Mouse (Mus musculus): ENCODE data around the gene Capn11.
"Not testable (repeated sequence)": the region's sequence is repeated elsewhere in the genome, so short reads cannot be mapped to it uniquely, and the experiment has no call there.

Gene Capn11

DNA sequence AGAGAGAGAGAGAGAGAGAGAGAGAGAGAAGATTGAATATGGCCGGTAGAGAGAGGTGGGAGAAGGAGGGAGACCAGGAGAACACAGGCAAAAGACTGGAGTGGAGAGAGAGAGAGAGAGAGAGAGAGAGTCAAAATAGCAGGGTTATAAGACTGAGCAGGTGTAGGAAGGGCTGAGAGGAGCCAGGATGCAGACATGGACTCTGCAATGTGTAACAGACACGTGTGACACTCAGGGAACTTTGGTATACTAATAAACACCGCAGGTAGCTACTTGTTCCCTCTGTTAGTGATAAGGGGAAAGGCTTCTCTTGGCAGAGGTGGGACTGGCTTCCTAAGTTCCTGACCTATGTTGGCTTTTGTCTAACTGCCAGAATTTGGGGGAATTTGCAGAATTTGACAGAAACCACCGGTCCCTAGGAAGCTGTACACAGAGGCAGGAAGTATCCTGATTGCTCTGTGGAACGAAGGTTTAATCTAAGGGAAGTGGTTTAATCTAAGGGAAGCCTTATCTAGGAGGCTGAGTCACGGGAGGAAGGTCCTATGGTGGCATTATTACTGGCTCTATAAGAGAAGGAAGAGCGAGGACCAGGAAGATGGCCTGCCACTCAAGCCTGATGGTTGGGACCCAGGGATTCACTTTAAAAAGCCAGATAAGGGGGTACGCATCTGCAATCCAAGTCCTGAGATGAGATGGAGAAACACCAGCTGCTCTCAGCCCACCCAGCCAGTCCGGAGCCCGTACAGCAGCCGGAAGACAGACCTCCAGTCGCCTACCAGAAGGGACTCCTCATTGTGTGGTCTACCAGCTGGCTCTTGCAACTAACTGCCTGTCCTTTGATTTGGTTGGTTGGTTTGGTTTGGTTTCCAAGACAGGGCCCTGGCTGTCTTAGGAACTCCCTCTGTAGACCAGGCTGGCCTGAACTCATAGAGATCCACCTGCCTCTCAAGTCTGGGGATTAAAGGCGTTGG, 30.0 kb downstream of the Capn11 start:
- DNase-seq (ENCODE audit: low spot score): no peak

DNA sequence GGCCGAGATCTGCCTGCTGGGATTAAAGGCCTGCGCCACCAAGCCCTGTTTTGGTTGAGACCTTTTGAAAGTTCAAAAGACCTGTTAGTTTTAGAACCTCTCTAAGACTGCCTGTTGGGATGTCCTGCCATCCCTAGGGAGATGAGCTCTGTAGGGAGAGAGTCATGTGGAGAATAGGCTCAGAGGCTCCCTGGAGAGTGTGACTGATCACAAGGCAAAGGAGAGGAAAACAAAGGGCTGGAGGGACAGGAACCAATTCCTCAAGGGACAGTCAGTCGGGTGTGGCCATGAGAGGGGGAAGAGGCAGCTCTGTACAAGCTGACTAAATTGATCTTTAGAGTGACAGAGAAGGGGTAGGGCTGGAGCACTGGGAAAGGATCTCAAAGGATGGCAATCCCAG, 31.0 kb downstream of the Capn11 start:
- no peak for DNase-seq (ENCODE audit: low spot score)

DNA sequence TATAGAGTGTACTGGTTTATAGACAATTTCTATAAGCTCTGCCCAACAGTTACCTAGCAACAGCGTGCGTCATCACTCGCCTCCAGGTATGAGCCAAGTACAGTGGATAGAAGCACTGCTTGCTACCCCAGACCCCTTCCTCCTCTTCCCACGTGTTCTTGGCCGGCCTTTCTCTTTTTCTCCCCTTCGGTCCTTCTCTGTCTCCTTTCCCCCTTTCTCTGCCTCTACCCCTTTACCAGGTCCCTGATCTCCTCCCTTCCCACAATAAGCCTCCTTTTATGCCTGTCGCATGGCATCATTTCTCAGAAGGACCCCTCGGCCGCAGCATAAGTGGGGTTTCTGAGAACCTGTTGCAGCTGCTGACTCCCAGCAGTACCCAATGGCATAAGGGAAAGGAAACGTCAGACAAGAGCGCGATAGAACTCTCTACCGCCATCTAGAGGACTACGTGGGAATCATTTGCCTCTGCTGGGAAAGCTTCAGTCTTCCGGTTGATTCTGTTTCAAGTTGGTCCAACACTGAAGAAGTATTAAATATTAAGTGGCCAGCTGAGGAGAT, 32.5 kb downstream of the Capn11 start:
- peak; percentile 73 for DNase-seq (ENCODE audit: low spot score)

DNA sequence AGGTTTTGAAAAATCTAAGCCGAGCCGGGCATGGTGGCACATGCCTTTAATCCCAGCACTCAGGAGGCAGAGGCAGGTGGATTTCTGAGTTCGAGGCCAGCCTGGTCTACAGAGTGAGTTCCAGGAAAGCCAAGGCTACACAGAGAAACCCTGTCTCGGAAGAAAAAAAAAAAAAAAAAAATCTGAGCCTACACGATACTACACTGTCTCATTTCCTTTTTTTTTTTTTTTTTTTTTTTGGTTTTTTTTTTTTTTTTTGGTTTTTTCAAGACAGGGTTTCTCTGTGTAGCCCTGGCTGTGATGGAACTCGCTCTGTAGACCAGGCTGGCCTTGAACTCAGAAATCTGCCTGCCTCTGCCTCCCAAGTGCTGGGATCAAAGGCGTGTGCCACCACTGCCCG, 35.7 kb downstream of the Capn11 start:
- DNase-seq (ENCODE audit: low spot score): not testable (repeated sequence)

DNA sequence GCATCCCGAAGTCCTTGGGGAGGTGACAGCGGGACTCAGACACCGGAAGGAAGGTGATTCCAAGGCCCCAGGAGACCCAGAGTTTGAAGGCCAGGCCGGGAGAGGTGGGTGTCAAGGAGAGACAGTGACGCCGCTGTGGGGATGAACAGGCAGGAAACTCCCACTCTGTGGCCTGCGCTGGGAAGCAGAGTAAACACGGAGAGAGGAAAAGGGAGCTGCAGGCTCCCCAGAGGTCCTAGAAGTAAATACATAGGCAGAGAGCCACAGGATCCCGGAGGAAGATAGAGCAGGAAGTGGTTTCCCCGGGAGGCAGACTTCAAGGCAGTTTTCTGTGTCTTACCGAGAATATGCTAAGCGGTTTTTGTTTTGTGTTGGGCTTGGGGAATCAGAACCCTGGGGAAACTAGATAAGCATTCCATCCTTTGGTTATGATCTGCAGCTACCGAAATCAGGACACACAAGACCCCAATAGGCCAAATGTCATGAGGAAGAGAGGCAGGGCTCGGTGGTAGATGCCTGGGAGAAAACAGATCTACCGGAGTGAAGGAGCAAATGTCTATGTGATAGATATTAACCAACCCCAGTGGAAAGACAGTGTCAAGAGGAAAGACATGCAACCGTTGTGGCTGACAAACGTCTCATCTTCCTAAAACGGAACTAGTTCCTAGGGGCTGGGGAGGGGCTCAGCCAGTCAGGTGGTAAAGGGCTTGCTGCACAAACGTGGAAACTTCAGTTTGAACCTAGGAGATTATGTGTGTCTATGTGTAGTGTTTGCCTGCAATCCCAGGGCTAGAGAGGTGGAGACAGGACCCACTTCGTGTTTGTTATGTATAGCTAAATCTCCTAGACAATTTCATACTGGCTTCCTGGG, 39.5 kb downstream of the Capn11 start:
- DNase-seq (ENCODE audit: low spot score): no peak

DNA sequence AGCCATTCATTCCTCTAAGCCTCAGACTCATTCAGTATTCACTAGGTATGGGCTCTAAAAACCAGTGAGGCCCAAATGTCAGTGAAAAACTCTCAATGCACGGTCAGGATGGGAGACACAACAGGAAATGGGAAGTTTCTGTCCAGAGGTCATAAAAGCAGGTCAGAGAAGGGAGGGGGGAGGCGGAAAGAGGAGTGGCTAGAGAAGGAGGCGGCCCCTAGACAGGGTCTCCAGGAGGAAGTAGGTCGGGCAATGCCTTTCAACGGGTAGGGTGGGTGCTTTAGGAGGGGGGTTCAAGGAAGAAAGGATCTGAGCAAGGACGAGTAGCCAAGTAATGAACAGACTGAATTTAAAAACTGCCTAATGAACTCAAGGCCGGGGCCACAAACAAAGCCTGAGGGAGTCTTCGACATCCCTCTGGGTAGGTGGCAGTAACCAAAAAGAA, 40.2 kb downstream of the Capn11 start:
- no peak for DNase-seq (ENCODE audit: low spot score)

DNA sequence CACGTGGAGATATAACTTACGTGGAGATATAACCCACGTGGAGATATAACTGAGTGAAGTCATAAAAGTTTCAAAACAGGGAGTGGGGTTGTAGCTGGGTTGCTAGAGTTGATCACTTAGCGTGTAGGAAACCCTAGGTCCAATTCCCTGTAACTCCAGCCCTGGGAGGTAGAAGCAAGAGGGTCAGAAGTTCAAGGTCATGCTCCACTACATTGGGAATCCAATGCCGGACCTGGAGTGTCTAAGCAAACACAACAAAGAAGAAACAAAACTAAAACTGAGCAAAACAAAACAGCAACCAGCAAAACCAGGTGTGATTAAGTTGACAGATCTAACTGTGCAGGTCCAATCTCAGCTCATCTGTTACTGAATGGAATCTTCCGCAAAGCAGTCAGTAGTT, 41.5 kb downstream of the Capn11 start:
- DNase-seq (ENCODE audit: low spot score): no peak

DNA sequence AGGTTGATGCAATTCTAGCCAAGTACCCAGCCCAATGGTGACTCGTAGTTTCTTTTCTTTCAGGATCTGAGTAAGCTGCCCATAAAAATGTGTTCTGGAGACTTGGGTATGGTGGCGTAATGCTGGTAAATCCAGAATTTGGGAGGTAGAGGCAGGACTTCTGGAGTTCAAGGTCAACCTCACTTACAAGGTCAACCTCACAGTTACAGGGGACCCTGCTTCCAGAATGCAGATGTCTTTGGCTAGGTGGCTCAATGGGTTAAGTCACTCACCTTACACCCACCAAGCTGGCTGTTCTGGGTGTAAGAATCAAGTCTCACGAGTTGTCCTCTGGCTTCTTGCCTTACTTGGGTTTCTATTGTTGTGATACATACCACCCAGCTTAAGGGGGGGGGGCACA, 42.4 kb downstream of the Capn11 start:
- DNase-seq (ENCODE audit: low spot score): no peak

DNA sequence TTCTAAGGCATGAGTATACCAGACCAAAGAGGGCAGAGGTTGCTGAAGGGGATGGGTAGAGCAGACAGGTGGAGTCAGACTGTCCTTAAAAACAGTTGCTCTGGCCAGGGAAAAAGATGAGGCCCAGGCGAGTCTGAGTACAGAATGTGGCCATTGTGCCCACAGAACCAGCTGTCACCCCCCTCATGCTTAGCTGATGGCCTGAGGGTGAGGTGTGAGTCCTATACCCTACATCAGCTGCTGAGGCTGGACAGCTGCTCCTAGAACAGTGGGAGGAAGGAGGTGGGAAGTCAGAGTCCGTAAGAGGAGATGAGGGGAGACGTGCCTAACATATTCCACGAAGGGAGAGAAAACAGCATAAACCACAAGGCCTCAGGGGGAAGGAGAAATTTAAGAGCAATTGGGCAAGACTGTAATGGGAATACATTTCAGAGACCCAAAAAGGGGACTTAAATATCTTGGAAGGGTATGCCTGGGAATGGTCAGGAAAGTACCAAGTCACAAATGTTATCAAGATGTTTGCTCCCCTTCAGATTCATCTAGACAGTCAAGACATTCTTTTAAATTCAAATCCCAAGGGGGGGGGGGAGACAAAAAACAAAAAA, 43.0 kb downstream of the Capn11 start:
- DNase-seq (ENCODE audit: low spot score): no peak

DNA sequence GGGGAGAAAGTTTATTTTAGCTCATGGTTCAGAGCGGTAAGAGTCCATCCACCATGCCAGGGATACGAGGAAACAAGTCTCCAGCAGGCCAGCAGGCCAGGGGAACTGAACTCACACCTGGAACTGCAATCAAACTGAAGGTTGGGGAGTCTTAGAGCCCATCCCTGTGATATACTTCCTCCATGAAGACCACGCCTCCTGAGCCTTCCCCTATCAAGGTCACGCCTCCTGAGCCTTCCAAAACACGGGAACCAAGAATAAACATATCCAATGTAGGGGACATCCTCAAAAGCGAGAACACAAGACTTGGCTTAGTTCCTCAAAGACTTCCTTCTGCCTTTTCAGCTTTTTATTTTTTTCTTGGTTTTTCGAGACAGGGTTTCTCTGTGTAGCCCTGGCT, 46.2 kb downstream of the Capn11 start:
- DNase-seq (ENCODE audit: low spot score): no peak

DNA sequence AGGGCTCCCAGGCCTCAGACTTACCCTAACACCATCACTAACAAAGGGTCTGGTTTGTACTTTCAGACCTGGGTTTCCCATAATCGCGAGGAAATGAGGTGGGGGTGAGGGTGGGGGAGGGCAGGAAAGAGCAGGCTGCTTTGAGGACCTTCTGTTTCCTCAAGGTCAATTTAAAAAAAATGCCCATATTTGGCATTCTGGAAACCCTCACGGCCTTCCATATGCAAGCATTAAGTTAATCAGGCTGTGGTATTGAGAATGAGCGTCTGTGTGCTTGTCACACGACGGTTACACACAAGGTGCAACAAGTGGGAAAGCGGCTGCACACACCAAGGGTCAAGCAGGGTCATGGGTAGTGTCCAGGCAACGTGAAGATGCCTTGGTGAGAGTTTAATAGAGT, 47.1 kb downstream of the Capn11 start:
- no peak for DNase-seq (ENCODE audit: low spot score)

DNA sequence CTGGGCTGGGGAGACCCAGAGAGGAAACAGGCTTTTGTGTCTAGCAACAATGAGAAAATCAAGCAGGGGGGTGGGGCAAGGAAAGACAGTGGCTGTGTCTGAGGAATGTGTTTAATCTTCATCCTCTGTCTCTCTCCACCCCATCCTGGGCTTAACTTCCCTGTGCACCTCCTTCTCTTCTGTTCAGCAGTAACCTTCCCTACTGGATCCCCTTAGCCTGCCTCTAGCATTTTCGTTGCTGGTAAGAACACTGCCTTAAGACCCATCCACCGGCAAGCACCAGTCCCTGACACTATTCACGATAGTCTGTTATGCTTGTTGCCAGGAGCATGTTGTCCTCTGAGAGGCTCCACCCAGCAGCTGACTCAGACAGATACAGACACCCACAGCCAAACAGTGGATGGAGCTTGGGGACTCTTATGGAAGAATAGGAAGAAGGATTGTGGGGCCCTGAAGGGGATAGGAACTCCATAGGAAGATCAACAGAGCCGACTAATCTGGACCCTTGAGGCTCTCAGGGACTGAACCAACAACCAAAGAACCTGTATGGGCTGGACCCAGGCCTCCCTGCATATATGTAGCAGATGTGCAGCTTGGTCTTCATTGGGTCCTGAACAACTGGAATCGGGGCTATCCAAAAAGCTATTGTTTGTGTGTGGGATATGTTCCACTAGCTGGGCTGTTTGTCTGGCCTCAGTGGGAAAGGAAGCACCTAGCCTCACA, 48.8 kb downstream of the Capn11 start:
- DNase-seq (ENCODE audit: low spot score): no peak

DNA sequence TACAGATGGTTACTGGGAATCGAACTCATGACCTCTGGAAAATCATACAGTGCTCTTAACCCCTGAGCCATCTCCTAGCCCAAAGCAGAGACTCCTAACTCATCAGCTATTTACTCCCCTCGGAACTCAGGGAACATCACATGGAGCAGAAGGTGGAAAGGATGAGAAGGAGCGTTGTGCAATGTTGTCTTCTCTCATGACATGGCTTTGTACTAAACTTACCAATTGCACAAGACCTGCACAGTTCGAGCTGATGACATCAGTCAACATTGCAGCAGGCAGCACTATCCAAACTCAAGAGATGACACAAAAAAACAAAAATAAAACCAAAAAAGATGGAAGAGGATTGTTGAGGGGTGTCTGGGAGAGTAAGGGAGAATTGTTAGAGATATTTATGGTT, 50.7 kb downstream of the Capn11 start:
- no peak for DNase-seq (ENCODE audit: low spot score)

DNA sequence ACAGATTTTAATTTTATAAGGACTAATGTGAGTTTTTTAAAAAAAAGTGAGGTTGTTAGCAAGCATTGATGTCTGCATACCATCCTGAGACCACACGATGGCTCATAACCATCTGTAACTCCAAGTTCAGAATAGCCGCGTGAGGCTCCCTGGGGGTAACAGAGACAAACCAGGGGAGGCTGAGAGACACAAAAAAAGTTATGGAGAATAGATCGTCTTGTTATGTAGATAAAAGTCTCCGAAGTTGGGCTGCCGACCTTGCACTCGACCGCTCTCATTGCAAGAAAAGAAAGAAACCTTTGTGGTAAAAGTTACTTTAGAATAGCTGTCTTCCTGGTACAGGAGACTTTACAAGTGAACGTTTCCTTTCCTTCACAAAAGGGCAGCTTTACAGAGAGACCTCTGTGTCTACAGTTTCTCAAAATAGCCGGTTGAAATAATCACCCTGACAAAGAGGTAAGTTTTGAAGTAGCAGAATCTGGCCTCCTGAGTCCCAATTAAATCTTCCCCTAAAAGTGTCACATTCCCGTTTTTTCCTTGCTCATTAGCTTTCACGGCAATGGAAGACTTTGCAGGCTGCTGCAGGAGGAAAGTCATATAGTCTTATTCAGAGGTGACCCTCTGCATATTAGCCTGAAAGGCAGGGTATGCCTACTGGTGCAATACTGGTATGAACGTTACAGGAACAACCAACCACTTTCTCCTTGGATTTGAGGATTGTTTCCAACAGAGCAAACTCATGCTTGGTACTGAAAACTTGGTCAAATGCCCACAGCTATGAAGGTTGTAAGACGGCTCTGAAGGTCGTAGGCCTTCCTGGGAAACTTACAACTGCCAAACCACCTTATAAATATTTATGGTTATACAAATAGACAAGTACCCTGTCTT, 51.9 kb downstream of the Capn11 start:
- DNase-seq (ENCODE audit: low spot score): no peak

DNA sequence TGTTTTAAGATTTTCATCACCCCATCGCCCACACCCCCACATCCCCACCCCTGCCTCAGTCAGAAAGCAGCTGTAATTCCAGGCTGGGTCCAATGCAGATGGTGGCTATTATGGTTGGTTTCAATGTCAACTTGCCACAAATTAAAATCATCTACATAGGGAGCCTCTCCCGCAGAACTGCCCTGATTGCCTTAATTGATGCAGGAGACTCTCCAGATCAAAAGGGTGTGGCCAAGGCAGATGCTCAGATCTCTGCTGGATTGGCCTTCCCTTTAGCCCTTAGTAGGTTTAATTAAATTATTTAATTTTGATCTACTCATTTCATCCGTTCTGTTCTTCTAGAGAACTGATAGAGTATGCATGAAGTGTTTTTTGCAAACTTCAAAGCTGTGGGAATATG, 56.1 kb downstream of the Capn11 start:
- no peak for DNase-seq (ENCODE audit: low spot score)

DNA sequence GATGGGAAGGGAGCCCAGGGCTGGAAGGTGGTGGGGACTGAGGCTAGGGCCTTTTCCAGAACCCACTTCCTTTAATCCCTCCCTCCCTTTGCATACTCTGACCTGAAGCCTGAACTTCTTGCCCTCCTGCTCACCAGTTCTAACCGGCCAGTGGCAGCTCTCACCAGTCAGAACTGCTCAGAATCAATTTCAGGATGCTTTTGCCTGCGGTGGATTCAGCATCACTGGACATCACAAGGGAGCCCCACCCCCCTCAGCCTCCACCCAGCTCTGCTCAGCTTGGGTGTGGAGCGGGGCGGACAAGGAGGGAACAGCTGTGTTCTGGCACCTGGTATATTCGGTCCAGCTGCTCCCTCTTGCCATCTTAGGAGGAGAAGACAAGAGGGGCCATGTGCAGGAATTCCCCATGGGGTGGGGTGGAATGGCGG, 57.2 kb downstream of the Capn11 start, which contains the start of gene Mymx:
Gene Mymx, minus strand, starts transcription at position 226 of the 428 bp plus-strand sequence.
- DNase-seq (ENCODE audit: low spot score): no peak

DNA sequence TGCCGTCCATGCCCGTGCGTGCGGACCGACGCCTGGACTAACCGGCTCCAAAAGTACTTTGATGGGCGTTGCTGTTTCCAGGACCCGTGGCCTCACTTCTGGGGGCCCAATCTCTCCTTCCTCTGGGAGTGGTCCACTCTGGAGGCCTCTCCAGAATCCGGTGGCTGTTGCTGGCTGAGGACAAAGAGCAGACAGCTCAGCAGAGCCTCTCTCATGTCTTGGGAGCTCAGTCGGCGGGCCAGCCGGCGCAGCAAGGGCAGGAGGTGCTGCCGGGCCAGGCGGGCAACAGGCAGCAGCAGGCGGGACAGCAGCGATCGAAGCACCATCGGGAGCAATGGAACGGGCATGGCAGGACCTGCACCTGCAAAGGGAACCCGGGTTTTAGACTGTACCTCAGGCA, 57.8 kb downstream of the Capn11 start:
- DNase-seq (ENCODE audit: low spot score): no peak

DNA sequence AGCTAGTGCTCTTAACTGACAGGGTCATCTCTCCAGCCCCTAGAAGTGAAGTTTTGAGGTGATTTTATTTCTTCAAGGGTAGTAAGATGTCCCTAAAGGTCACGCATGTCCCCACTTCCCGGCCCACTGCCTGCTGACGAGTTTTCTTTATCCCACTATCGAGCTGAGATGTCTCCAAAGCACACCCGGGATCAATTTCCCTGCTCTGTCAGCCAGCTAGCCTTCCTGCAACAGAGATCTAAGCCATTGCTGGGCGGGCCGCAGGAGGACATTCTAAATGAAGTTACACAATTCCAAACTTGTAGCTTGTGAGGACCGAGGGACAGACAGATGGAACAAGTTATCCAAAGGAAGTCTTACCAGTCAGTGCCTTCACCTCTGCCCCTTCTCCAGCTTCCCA, 58.9 kb downstream of the Capn11 start:
- no peak for DNase-seq (ENCODE audit: low spot score)

DNA sequence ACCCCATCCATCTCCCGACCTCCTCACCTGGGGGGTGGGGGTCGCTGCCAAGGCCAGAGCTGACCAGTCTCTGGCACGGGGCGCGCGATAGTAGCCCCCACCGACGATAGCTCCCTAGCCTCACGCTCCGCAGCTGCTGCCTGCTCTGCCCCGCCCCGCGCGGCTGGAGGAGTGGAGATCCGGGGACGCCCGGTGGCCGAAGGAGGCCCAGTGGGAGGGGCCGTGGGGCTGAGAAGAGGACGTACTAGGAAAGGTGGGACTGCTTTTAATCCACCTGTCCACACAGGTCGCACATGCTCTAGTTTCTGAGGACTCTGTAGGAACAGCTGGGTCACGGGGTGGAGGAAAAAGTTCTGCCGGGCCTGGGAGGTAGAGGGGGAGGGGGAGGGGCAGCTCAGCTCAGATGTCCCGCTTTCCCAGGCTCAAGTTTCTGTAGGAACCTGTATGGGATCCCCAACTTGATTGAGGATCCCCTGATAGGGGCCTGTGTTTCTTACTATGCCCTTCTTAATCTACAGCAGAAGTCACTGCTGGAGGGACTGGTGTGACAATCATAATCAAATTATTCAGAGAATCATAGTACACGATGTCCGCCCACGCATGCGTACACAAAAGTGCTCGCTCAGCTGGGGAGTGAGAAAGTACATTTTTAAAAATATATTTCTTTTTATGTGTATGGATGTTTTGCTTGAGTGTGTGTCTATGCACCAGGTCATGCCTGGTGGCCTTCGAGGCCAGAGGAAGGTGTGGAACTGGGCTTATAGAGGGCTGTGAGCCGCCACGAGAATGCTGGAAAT, 59.5 kb downstream of the Capn11 start, which contains the start of gene Slc29a1:
Gene Slc29a1, minus strand, starts transcription at position 161 of the 797 bp plus-strand sequence.
- peak; percentile 76 for DNase-seq (ENCODE audit: low spot score)
